Mouse (Mus musculus) heart, postnatal 0 days (tissue): ENCODE measurements around the gene Cntnap1.

ENCODE experiments used
- CTCF ChIP-seq: IDR thresholded peaks from 2 replicates; pipeline ENCODE4 v1.5.1; 2016; ENCODE audit warnings: antibody characterized with exemption, control low read depth, low read depth
- EP300 ChIP-seq: IDR thresholded peaks from 2 replicates; pipeline ENCODE4 v1.6.1; 2016; ENCODE audit warnings: antibody characterized with exemption, low read depth

- no peak for TF ChIP-seq CTCF
- TF ChIP-seq EP300, result no peak
These were observed 4.0 kb downstream of the Cntnap1 start for GRCm38 (mm10) chr11:101174389-101174745.
